Mouse (Mus musculus) megakaryocyte-erythroid progenitor cell, adult 5-6 weeks (primary cell): Measurements from ENCODE around the gene Tango2. TPM values are rescaled to one million over a fixed set of nuclear protein-coding genes. Genes with fewer than 3 reads are reported as not detected.
A peak's percentile ranks its signal among the peaks of the same experiment; 100 is the strongest.

Experiments
- ATAC-seq: replicated peaks from 2 replicates; pipeline ENCODE4 v1.8.0; 2016; ENCODE audit warnings: mild to moderate bottlenecking, inconsistent platforms; ENCODE audit not compliant: severe bottlenecking, poor library complexity, low FRiP score, low TSS enrichment
- total RNA-seq, 2 experiments: library from RNA; stranded (forward) in 1 of 2; stranded (reverse) in 1 of 2; fragments of 200-1000, 215-1000 nt in 1 of 2; fragments of >200 nt in 1 of 2; fragmentation: Nextera tagmentation in 1 of 2; gene quantifications; 2 replicates each; pipeline ENCODE4 v1.2.3; 2014 to 2017

The Tango2 gene
- total RNA-seq (2014; fragmentation: Nextera tagmentation) (76.7 and 91.5 TPM in 2 replicates), total RNA-seq (2017) (16.9 and 20.4 TPM in 2 replicates)

- ATAC-seq: no peak
Observed at GRCm38 (mm10) chr16:18347931-18348600, at the start of gene Tango2, which contains the start of gene Arvcf. TSS of gene Tango2 (minus strand) at chr16:18348103. TSS of gene Arvcf (plus strand) at chr16:18348182.

- no peak for ATAC-seq
Observed at GRCm38 (mm10) chr16:18396791-18397621, 49.1 kb upstream of the Tango2 start.

- ATAC-seq: no peak
Observed at GRCm38 (mm10) chr16:18396201-18396600, 48.3 kb upstream of the Tango2 start.

GRCm38 (mm10) chr16:18395620-18396036 lies 47.7 kb upstream of the Tango2 start:
- no peak for ATAC-seq

GRCm38 (mm10) chr16:18394777-18395619 lies 47.1 kb upstream of the Tango2 start:
- ATAC-seq: no peak

- ATAC-seq: no peak
Observed at GRCm38 (mm10) chr16:18394056-18394455, 46.2 kb upstream of the Tango2 start.

- ATAC-seq: no peak
Observed at GRCm38 (mm10) chr16:18393595-18393994, 45.7 kb upstream of the Tango2 start.

- ATAC-seq: peak; percentile 67
Observed at GRCm38 (mm10) chr16:18392469-18393426, 44.8 kb upstream of the Tango2 start.

- no peak for ATAC-seq
Observed at GRCm38 (mm10) chr16:18391728-18392127, 43.8 kb upstream of the Tango2 start.

GRCm38 (mm10) chr16:18391127-18391526 lies 43.2 kb upstream of the Tango2 start:
- no peak for ATAC-seq

- no peak for ATAC-seq
Observed at GRCm38 (mm10) chr16:18390399-18390798, 42.5 kb upstream of the Tango2 start.

- no peak for ATAC-seq
Observed at GRCm38 (mm10) chr16:18388583-18389435, 40.9 kb upstream of the Tango2 start.

GRCm38 (mm10) chr16:18387704-18388582 lies 40.0 kb upstream of the Tango2 start:
- peak; percentile 70 for ATAC-seq

GRCm38 (mm10) chr16:18386972-18387371 lies 39.1 kb upstream of the Tango2 start:
- no peak for ATAC-seq

GRCm38 (mm10) chr16:18386451-18386850 lies 38.5 kb upstream of the Tango2 start:
- ATAC-seq: no peak

- ATAC-seq: no peak
Observed at GRCm38 (mm10) chr16:18385411-18385810, 37.5 kb upstream of the Tango2 start.

- ATAC-seq: no peak
Observed at GRCm38 (mm10) chr16:18384659-18385058, 36.8 kb upstream of the Tango2 start.
